Mouse (Mus musculus) liver, postnatal 0 days (tissue): ENCODE measurements at regions not wholly inside any gene's neighbourhood (a gene's known extent, or its start where the extent isn't known, plus 50 kb on each side); places are given as distances from the start of the nearest gene placed in this dataset.

Experiments
- ATAC-seq: fragments of 200-750 bp; cut with Nextera tagmentation; 2 replicates; pipeline ENCODE4 v1.8.0; 2017; ENCODE audit warnings: mild to moderate bottlenecking, moderate library complexity
- DNase-seq: peaks from one replicate; pipeline ENCODE4 v3.0.0-alpha.2; 2016
- H3K27ac ChIP-seq: fragments of 300-500 bp; sonication (generic); 2 replicates; pipeline ENCODE4 v1.5.1; 2014; ENCODE audit warnings: antibody characterized with exemption, moderate library complexity, mild to moderate bottlenecking, low read depth
- H3K27me3 ChIP-seq: fragments of 300-500 bp; sonication (generic); 2 replicates; pipeline ENCODE4 v1.6.1; 2014; ENCODE audit warnings: low read length, control low read depth, mixed read lengths; ENCODE audit not compliant: insufficient read depth
- H3K36me3 ChIP-seq: fragments of 300-500 bp; sonication (generic); replicated peaks from 2 replicates; pipeline ENCODE4 v1.6.1; 2014; ENCODE audit warnings: mild to moderate bottlenecking, control low read depth, low read length, moderate library complexity, mixed read lengths; ENCODE audit not compliant: insufficient read depth
- H3K4me1 ChIP-seq: fragments of 300-500 bp; sonication (generic); 2 replicates; pipeline ENCODE4 v1.6.1; 2014; ENCODE audit warnings: antibody characterized with exemption, mild to moderate bottlenecking, control low read depth; ENCODE audit not compliant: insufficient read depth
- H3K4me2 ChIP-seq: fragments of 300-500 bp; sonication (generic); 2 replicates; pipeline ENCODE4 v1.6.1; 2014; ENCODE audit warnings: low read depth, mild to moderate bottlenecking, low read length, moderate library complexity, mixed read lengths
- H3K4me3 ChIP-seq: fragments of 300-500 bp; sonication (generic); 2 replicates; pipeline ENCODE4 v1.5.1; 2014; ENCODE audit warnings: low read depth, low read length
- H3K9ac ChIP-seq: fragments of 300-500 bp; sonication (generic); replicated peaks from 2 replicates; pipeline ENCODE4 v1.6.1; 2014; ENCODE audit warnings: mild to moderate bottlenecking, moderate library complexity
- H3K9me3 ChIP-seq: fragments of 300-500 bp; sonication (generic); 2 replicates; pipeline ENCODE4 v1.6.1; 2016; ENCODE audit warnings: mild to moderate bottlenecking, control low read depth, low read length, mixed read lengths
- CTCF ChIP-seq: sonication (generic); IDR thresholded peaks from 2 replicates; pipeline ENCODE4 v1.5.1; 2016; ENCODE audit warnings: antibody characterized with exemption, low read depth
- EP300 ChIP-seq: IDR thresholded peaks from 2 replicates; pipeline ENCODE4 v1.6.1; 2016; ENCODE audit warnings: antibody characterized with exemption, low read depth, mild to moderate bottlenecking
- WGBS: fragments of 180-500 bp; shearing (Covaris S2); extraction: QIAGEN DNeasy Blood & Tissue Kit; methylation state at CpG from one replicate; pipeline ENCODE4 v1.1.7; 2014; ENCODE audit not compliant: insufficient replicate concordance; 5-methylcytosine and 5-hydroxymethylcytosine counted together

DNA sequence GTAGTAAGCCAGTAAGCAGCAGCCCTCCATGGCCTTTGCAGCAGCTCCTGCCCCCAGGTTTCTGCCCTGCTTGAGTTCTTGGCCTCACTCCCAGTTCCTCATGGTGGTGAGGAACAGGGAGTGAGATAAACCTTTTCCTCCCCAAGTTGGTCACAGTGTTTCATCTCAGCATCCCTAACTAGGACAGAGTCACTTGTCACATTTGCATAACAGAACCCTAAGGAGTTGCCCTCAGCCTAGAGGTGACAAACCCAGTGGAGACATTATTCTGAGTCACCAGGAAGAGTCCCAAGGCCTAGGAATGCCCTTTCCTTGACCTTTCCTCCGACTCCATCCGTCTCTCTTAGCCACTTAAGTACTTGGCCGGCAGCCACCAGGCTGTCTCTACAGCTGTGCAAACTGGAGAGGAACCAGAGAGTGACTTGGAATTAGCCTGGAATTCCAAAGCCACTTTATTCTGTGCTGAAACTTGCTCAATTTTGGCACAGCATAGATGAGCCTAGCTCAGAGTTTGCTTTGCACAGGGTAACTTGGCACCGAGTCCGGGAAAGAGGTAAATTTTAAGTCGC is 630.1 kb upstream of the Auts2 start:
- 55% methylated on average over 6 of the region's 6 CpGs for WGBS
- H3K27ac ChIP-seq = no peak overlapping the region
- no peak for TF ChIP-seq CTCF
- no peak for TF ChIP-seq EP300
- ATAC-seq = 0 out of 2 replicates have a peak, but pooled peaks have one; percentile 19
- H3K4me1 ChIP-seq = no peaks in the 10 kb centered on the region
- no peaks in the 10 kb centered on the region for H3K27me3 ChIP-seq
- H3K9me3 ChIP-seq = no peaks in the 10 kb centered on the region
- peak; percentile 17 for DNase-seq
- no peaks in the 10 kb centered on the region for H3K36me3 ChIP-seq
- no peak overlapping the region for H3K4me3 ChIP-seq
- no peak overlapping the region for H3K9ac ChIP-seq
- no peak overlapping the region for H3K4me2 ChIP-seq

DNA sequence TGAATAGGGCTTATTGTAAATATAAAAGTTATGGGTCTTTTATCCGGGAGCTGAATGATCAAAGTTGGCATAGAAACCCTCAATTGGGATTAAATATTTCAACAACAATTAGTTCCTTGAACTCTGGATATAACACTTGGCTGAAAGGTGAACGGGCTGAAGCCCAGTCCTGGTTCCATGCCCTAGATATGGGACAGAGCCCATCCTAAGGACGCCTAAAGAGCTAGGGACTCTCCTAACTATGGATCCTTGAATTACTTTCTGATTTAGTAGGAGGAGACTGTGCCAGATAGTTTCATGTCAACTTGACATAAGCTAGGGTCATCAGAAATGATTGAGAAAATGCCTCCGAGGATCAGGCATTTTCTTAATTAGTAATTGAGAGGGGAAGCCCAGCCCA is 629.5 kb upstream of the Auts2 start:
- WGBS = 75% methylated on average over 4 of the region's 4 CpGs
- H3K4me1 ChIP-seq = no peaks in the 10 kb centered on the region
- H3K36me3 ChIP-seq = no peaks in the 10 kb centered on the region
- H3K4me3 ChIP-seq = no peak overlapping the region
- H3K4me2 ChIP-seq = no peak overlapping the region
- DNase-seq (no peak), ATAC-seq (no peak)
- H3K27ac ChIP-seq = no peak overlapping the region
- no peak overlapping the region for H3K9ac ChIP-seq
- no peaks in the 10 kb centered on the region for H3K27me3 ChIP-seq
- no peak for TF ChIP-seq CTCF
- no peak for TF ChIP-seq EP300
- no peaks in the 10 kb centered on the region for H3K9me3 ChIP-seq

DNA sequence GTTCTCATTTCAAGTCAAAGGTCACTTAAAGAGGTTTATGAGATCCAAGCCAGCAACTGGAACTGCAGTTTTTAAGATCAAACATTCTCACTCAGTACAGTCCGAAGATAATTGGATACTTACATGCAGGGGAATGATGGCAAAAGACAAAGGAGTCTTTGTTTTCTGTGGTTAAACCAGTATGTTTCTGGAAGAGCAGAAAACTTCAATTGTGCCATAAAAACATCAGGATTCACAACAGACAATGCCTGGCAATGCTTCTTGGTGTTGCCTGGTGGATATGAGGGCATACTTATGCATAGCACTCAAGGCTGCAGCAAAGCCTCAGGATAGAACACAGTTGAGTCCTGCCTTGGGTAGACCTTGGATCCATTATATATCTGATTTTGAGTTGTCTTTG is 628.1 kb upstream of the Auts2 start:
- Histone ChIP-seq H3K27ac (no peak overlapping the region), H3K4me3 (no peak overlapping the region), H3K9me3 (no peaks in the 10 kb centered on the region), H3K4me1 (no peaks in the 10 kb centered on the region; the same call in 1 of the 2 replicates), H3K9ac (no peak overlapping the region), H3K27me3 (no peaks in the 10 kb centered on the region), H3K4me2 (no peak overlapping the region), H3K36me3 (no peaks in the 10 kb centered on the region)
- ATAC-seq = no peak
- 58% methylated on average over 1 of the region's 1 CpGs for WGBS
- TF ChIP-seq EP300 (no peak), CTCF (no peak)
- no peak for DNase-seq

DNA sequence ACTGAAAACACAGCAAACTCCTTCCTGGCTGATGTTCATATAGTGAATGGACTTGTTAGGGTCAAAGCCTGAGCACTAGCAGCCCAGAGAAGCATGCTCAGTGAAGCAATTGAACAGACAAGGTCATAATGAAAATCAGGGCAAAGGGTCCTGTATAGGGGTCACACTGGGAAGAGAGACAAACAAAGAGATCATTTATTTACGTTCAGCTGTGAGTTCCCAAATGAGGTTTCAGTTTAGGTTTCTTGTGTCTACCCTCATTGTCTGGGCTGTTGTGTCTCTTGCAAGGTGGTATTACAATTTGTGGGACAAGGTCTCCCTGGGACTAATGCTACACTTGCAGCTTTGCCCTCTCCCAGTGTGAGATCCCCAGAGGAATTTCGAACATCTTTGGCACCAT is 624.4 kb upstream of the Auts2 start:
- Histone ChIP-seq H3K9ac (no peak overlapping the region), H3K27ac (no peak overlapping the region), H3K9me3 (no peaks in the 10 kb centered on the region), H3K4me2 (no peak overlapping the region), H3K4me3 (no peak overlapping the region), H3K4me1 (no peaks in the 10 kb centered on the region; the same call in 1 of the 2 replicates), H3K36me3 (no peaks in the 10 kb centered on the region), H3K27me3 (no peaks in the 10 kb centered on the region)
- 62% methylated on average over 2 of the region's 2 CpGs for WGBS
- ATAC-seq (peak; percentile 35; the same call in 1 of the 2 replicates), DNase-seq (no peak)
- TF ChIP-seq EP300 (no peak), CTCF (no peak)

DNA sequence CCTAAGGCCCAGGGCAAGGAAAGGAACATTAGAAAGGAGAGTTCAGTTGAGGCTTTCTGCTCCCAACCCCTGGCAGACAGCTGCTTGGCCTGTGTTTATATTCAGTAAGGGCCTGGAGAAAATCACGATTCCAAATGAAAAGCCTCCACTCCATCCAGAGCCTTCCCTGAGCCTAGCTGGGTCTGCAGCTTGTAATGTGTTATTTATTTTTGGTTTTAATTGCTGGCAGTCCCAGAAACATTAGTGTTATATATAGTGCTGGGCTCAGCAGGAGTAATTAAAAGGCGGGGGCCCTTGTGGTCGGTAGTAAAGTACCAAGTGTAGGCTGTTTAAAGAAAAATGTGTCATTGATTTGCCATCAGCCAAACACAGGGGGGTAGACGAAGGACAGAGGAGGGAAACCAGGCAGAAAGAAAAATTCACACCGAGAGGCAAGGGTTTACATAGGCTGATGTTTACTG is 623.9 kb upstream of the Auts2 start:
- Histone ChIP-seq H3K27me3 (no peaks in the 10 kb centered on the region), H3K4me3 (no peak overlapping the region), H3K27ac (no peak overlapping the region), H3K9me3 (no peaks in the 10 kb centered on the region), H3K4me2 (no peak overlapping the region), H3K36me3 (no peaks in the 10 kb centered on the region), H3K4me1 (no peaks in the 10 kb centered on the region; the same call in 1 of the 2 replicates), H3K9ac (no peak overlapping the region)
- 33% methylated on average over 5 of the region's 5 CpGs for WGBS
- ATAC-seq = no peak
- TF ChIP-seq CTCF = no peak
- no peak for TF ChIP-seq EP300
- DNase-seq = no peak

DNA sequence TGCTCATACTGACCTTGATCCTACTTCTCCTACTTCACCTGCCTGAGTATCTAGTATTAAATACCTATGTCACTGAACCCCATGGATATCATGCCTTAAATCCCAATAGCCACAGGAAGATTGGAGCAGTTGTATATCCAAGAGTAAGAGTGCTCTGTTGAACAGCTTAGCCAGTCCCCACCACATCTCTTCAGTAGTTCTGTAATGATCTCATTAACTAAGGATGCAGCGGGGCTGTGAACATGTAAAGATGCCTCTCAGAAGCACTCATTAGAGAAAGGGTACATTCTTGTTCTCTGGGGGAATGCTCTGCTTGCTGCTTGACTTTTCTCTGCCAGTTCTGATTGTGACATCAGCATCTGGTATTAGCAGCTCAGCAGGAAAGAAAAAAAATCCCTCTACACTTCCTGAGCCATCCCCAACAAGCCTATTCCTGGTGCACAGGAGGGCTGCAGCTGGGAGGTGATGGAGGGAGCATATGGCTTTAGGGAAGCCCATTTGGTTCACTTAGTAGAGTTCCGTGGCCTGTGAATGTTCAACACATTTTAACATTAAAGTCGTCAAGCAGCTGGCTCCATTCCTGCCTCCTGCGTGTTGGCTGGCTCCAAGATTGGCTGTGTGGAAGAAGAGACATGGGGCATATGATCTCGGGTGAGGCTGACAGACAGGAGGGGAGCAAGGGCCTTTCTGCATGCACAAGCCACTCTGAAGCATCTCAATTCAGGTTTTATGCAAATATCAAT is 613.1 kb upstream of the Auts2 start:
- Histone ChIP-seq H3K4me1 (no peaks in the 10 kb centered on the region), H3K4me3 (no peak overlapping the region), H3K4me2 (no peak overlapping the region), H3K9me3 (no peaks in the 10 kb centered on the region; the same call in 1 of the 2 replicates), H3K27ac (no peak overlapping the region), H3K27me3 (no peaks in the 10 kb centered on the region), H3K36me3 (no peaks in the 10 kb centered on the region), H3K9ac (no peak overlapping the region)
- WGBS = 50% methylated on average over 5 of the region's 5 CpGs
- ATAC-seq (no peak), DNase-seq (no peak)
- no peak for TF ChIP-seq EP300
- no peak for TF ChIP-seq CTCF
